Mouse (Mus musculus): ENCODE measurements at regions not wholly inside any gene's neighbourhood (a gene's known extent, or its start where the extent isn't known, plus 50 kb on each side); places are given as distances from the start of the nearest gene placed in this dataset.

DNA sequence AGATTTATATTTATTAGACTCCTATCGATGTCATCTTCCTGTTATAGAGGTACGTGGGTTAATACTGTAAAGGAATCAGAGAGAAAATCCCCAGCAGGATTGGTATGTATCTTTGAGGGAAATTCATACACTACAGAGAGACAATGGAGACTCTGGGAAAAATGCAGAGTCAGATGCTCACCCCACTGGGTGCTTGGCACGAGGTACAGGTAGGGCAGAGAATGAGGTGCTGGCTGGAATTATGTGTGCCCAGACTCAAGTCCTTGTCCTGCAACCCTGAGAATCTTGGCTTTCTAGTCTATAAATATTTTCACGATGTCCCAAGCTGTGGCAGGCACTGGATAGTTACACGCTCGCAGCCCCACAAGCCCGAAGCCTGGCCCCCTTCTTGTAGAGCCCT, 57.8 kb upstream of the Cry1 start:
- H3K9ac ChIP-seq: no peak overlapping the region
- WGBS: 88% methylated on average over 7 of the region's 7 CpGs

DNA sequence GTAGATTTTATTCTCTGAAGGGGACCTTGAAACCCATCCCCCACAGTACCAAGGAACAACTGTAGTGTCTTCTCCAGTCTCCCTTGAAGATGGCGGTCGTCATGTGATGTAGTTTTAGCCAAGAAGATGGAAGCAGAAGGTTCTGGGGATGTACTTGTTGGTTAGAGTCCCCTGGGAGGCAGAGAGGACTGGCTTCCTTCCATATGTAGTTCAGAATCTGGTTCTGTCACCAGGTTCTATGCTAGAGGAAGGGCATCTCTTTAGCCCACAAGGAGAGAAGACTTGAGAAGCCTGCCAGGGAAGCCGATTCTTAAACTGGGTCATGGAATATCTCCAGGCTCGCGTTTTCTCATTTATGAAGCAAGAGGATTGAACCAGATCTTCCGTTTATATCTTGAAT, 58.7 kb upstream of the Cry1 start:
- 94% methylated on average over 6 of the region's 6 CpGs for WGBS
- H3K9me3 ChIP-seq: no peaks in the 10 kb centered on the region
- H3K4me2 ChIP-seq (replicated peaks): no peak overlapping the region
- no peak overlapping the region for H3K4me3 ChIP-seq
- H3K27ac ChIP-seq: no peak overlapping the region
- no peaks in the 10 kb centered on the region for H3K27me3 ChIP-seq
- H3K9ac ChIP-seq: no peak overlapping the region
- no peaks in the 10 kb centered on the region for H3K36me3 ChIP-seq
- ATAC-seq (ENCODE audit: insufficient number of reproducible peaks, insufficient read depth, low FRiP score, low TSS enrichment): no peak
- H3K4me1 ChIP-seq: no peaks in the 10 kb centered on the region

More for the DNA sequence above, 57.8 kb upstream of the Cry1 start:
- no peaks in the 10 kb centered on the region for H3K4me1 ChIP-seq
- H3K9me3 ChIP-seq: no peaks in the 10 kb centered on the region
- H3K27ac ChIP-seq: no peak overlapping the region
- no peak for ATAC-seq (ENCODE audit: insufficient number of reproducible peaks, insufficient read depth, low FRiP score, low TSS enrichment)
- H3K27me3 ChIP-seq: no peaks in the 10 kb centered on the region
- no peak overlapping the region for H3K4me2 ChIP-seq (replicated peaks)
- no peak overlapping the region for H3K4me3 ChIP-seq
- H3K36me3 ChIP-seq: no peaks in the 10 kb centered on the region

DNA sequence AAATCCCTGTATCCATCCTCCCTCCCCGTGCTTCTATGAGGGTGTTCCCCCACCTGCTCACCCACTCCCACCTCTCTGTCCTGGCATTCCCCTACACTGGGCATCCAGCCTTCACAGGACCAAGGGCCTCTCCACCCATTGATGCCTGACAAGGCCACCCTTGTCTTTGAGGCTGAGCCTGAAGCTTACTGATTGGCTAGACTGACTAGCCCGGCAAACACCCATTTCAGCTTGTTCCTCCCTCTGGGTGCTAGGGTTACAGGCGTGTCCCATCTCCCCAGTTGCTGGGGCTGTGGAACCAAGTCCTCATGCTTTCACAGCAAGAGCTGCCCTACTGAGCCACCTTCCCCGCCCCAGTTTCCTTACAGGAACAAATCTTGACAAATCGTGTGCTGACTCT, 80.9 kb upstream of the Cry1 start:
- Histone ChIP-seq H3K9me3 (no peaks in the 10 kb centered on the region), H3K4me2 (replicated peaks) (no peak overlapping the region), H3K27ac (no peak overlapping the region), H3K9ac (no peak overlapping the region), H3K36me3 (no peaks in the 10 kb centered on the region), H3K4me1 (no peaks in the 10 kb centered on the region), H3K27me3 (no peaks in the 10 kb centered on the region), H3K4me3 (no peak overlapping the region)
- WGBS: 47% methylated on average over 5 of the region's 5 CpGs
- ATAC-seq (ENCODE audit: insufficient number of reproducible peaks, insufficient read depth, low FRiP score, low TSS enrichment): no peak

DNA sequence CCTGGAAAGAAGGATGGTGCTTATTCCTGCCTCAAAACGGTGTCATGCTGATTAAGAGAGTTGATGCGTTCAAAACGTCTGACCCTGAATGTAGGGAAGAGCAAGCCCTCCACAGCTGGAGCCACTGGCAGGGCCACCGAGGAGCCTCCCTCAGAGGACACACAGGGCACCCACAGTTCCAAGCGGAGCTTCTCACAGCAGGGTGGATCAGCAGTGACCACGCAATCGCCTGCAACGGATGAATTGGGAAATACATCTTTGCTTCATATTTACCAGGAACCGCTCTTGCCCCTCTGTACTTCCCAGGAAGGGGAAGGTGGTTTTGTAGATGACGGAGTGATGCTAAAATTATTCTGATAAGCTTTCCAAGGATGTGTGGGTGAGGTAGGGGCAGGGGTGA, 81.3 kb upstream of the Cry1 start:
- Histone ChIP-seq H3K4me2 (replicated peaks) (no peak overlapping the region), H3K4me3 (no peak overlapping the region), H3K9ac (no peak overlapping the region), H3K27me3 (no peaks in the 10 kb centered on the region), H3K9me3 (no peaks in the 10 kb centered on the region), H3K36me3 (no peaks in the 10 kb centered on the region), H3K27ac (no peak overlapping the region), H3K4me1 (no peaks in the 10 kb centered on the region)
- WGBS: 40% methylated on average over 10 of the region's 10 CpGs
- ATAC-seq (ENCODE audit: insufficient number of reproducible peaks, insufficient read depth, low FRiP score, low TSS enrichment): no peak

DNA sequence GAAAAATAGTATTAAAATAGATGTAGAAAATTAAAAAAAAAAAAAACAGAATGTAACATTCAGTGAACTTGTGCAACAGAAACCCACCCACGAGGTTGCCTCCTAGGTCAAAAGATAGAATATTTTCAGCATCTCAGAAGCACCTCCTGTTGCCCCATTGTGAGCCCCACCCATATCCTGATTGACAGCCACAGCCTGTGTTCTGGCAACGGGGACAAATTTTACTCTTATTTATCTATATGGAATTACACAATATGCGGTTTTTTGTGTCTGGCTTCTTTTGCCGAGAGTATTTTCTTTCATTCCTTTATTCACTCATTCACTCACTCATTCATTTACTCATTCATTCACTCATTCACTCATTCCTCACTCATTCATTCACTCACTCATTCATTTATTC, 81.9 kb upstream of the Cry1 start:
- Histone ChIP-seq H3K9me3 (no peaks in the 10 kb centered on the region), H3K4me1 (no peaks in the 10 kb centered on the region), H3K27me3 (no peaks in the 10 kb centered on the region), H3K9ac (no peak overlapping the region), H3K27ac (no peak overlapping the region), H3K36me3 (no peaks in the 10 kb centered on the region), H3K4me3 (no peak overlapping the region), H3K4me2 (replicated peaks) (no peak overlapping the region)
- 78% methylated on average over 4 of the region's 4 CpGs for WGBS
- no peak for ATAC-seq (ENCODE audit: insufficient number of reproducible peaks, insufficient read depth, low FRiP score, low TSS enrichment)

DNA sequence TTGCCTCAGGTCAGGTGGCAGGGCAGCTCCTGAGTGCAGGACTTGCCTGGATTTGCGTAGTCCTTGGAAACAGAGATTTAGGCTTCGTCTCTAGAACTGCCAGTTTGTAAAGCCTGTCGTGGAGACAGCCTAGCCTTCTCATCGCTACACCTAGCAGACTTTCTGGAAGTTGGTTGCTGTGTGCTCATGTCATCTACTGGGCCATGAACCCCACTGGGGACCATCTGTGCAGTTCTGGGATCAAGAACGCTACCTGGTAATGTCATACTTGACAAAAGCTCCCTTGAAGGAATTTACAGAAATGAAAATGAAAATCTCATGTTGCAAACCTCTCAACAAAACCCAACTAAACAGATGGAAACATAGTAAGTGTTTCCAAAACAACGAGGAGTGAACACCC, 85.3 kb upstream of the Cry1 start:
- H3K4me2 ChIP-seq (replicated peaks): no peak overlapping the region
- 75% methylated on average over 6 of the region's 6 CpGs for WGBS
- H3K9me3 ChIP-seq: no peaks in the 10 kb centered on the region
- no peak for ATAC-seq (ENCODE audit: insufficient number of reproducible peaks, insufficient read depth, low FRiP score, low TSS enrichment)
- H3K27ac ChIP-seq: no peak overlapping the region
- no peaks in the 10 kb centered on the region for H3K36me3 ChIP-seq
- no peak overlapping the region for H3K4me3 ChIP-seq
- no peaks in the 10 kb centered on the region for H3K27me3 ChIP-seq
- H3K4me1 ChIP-seq: no peaks in the 10 kb centered on the region
- H3K9ac ChIP-seq: no peak overlapping the region

DNA sequence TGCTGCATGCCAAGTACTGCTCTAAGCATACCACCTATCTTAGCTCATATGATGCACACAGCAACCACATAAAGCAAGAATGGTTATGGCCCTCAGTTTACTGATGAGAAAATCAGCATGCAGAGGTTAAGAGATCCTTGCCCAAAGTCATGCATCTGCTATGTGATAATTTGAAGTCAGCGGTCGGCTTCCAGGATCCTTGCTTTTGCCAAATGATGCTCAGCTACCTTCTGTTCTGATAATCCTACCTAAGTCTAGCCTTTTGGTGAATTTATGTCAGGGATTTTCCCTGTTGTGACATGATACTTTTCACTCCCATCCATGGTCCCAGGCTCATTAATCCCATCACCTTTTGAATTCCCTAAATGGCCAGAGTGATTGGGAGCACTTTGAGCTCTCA, 91.9 kb upstream of the Cry1 start:
- Histone ChIP-seq H3K4me2 (replicated peaks) (no peak overlapping the region), H3K9me3 (no peaks in the 10 kb centered on the region), H3K4me1 (no peaks in the 10 kb centered on the region), H3K4me3 (no peak overlapping the region), H3K36me3 (no peaks in the 10 kb centered on the region), H3K9ac (no peak overlapping the region), H3K27ac (no peak overlapping the region), H3K27me3 (no peaks in the 10 kb centered on the region)
- ATAC-seq (ENCODE audit: insufficient number of reproducible peaks, insufficient read depth, low FRiP score, low TSS enrichment): no peak
- 98% methylated on average over 2 of the region's 2 CpGs for WGBS

DNA sequence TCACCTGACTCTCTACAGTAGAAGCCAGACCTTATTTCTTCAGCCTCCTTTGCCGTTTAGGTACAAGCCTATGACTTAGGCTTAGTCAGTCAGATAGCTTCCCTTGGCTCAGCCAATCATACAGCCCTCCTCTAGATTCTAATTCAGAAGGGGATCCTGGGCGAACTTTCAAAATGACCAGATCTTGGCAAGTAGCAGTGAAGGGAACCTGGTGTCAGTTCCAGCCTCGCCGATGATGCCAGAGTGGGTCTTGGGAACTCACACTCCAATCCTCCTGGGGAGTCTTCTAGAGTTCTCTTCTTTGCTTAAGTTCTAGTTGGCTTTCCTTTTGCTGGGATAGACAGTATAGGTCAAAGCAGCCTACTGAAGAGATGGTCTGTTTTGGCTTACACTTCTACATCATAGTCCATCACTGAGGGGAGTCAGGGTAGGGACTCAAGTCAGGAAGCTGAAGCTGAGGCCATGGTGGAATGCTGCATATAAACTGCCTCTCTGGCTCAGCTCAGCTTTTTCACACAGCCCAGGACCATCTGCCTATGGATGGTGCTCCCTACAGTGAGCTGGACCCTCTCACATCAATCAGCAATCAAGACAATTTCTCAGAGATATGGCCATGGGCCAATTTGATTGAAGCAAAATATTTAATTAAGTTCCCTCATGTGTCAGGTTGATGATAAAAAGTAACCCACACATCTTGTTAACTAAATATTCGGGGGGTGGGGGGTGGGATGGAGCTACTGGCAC, 94.7 kb upstream of the Btbd11 start:
- 91% methylated on average over 5 of the region's 5 CpGs for WGBS
- H3K4me2 ChIP-seq (replicated peaks): no peak overlapping the region

DNA sequence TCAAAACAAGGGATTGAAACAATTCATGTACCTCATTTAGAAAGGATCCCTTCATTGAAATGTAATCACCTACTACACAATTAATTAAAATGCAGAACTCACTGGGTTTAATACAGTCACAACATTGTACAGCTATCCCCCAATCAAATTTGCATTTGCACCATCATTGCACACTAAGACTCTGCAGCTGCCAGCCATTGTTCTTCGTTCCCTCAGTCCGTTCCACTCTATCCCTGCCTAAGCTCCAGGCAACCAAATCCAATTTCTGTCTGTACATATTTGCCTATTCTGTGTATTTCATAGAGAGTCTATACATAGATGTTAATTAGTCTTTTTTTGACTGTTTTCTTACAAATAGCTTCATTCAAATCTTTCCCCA, 94.1 kb upstream of the Btbd11 start:
- no peak overlapping the region for H3K4me2 ChIP-seq (replicated peaks)
- no peak for ATAC-seq (ENCODE audit: insufficient number of reproducible peaks, insufficient read depth, low FRiP score, low TSS enrichment)
- no peaks in the 10 kb centered on the region for H3K9me3 ChIP-seq
- H3K36me3 ChIP-seq: no peaks in the 10 kb centered on the region
- WGBS: 85% methylated on average over 2 of the region's 2 CpGs
- no peak overlapping the region for H3K27ac ChIP-seq
- H3K4me1 ChIP-seq: no peaks in the 10 kb centered on the region
- H3K27me3 ChIP-seq: no peaks in the 10 kb centered on the region
- no peak overlapping the region for H3K9ac ChIP-seq
- no peak overlapping the region for H3K4me3 ChIP-seq

More for the DNA sequence above, 94.7 kb upstream of the Btbd11 start:
- no peak overlapping the region for H3K4me3 ChIP-seq
- no peaks in the 10 kb centered on the region for H3K36me3 ChIP-seq
- H3K4me1 ChIP-seq: no peaks in the 10 kb centered on the region
- ATAC-seq (ENCODE audit: insufficient number of reproducible peaks, insufficient read depth, low FRiP score, low TSS enrichment): no peak
- H3K9ac ChIP-seq: no peak overlapping the region
- H3K27ac ChIP-seq: no peak overlapping the region
- H3K9me3 ChIP-seq: no peaks in the 10 kb centered on the region
- no peaks in the 10 kb centered on the region for H3K27me3 ChIP-seq

DNA sequence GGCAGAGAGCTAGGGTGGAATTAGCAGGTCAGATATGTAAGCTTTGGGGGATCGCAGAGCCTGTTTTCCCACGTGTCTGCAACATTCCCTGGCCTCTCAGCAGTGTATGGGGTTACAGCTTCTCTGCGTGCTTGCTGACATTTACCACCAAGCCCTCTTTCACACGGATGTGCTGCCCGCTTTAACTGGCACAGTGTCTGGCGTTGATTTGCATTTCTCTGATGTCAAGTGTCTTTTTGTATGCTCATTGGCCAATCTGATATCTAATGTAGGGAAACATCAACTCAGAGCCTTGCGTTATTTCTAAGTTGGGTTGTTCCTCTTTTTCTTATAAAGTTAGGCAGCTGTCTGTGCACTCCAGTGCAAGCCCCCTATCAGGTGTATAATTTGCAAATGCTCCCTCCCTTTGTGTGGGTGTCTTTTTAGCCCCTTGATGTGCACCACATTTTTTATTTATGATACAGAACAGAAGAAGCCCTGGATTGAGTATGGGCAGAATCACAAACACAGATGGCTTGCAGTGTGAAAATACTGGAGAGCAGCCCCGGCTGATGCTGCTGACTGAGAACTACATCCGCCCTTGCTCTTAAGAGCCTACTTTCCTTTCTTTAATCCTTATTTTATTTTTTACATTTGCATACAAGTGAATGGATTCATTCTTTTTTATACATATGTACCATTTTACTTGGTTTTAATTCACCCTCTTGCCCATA, 93.4 kb upstream of the Btbd11 start:
- no peak overlapping the region for H3K9ac ChIP-seq
- H3K4me1 ChIP-seq: no peaks in the 10 kb centered on the region
- no peak overlapping the region for H3K4me2 ChIP-seq (replicated peaks)
- H3K27me3 ChIP-seq: no peaks in the 10 kb centered on the region
- no peaks in the 10 kb centered on the region for H3K36me3 ChIP-seq
- H3K27ac ChIP-seq: no peak overlapping the region
- H3K9me3 ChIP-seq: no peaks in the 10 kb centered on the region
- H3K4me3 ChIP-seq: no peak overlapping the region
- no peak for ATAC-seq (ENCODE audit: insufficient number of reproducible peaks, insufficient read depth, low FRiP score, low TSS enrichment)
- 73% methylated on average over 9 of the region's 9 CpGs for whole genome bisulfite sequencing

DNA sequence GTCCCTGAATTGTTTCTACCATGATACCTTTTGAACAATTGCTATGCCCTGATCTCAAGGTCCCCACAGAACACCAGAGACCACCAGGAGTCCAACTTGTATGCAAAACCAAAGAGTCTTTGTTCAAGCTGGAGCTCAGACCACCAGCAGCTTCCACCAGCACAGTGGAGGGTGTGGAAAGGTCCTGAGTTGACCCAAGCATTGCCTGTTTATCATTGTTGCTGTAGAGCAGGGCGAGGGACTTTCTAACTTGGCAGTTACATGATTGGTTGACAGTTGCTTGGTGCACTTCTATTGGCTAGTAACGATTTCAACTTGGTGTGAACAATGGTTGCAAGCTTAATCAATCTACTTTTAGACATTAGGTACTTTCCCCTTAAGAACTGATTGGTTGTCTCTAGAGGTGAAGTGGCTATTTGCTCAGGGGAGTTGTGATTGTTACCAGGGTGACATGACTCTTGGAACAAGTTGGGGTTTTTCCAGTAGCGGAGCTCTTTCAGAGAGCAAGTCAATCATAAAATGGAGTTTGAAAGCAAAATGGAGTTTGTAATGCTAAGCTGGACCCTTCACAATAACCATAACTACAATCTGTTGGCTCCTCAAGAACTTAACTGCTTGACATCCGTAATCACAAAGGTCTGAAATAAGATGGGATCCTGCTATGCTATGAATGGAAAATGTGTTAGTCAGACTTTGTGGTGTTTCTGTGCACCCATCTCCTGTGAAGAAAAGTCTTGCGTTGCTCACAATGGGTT, 91.3 kb upstream of the Btbd11 start:
- 90% methylated on average over 5 of the region's 5 CpGs for WGBS
- Histone ChIP-seq H3K4me1 (no peaks in the 10 kb centered on the region), H3K27me3 (no peaks in the 10 kb centered on the region), H3K4me3 (no peak overlapping the region), H3K27ac (no peak overlapping the region), H3K9ac (no peak overlapping the region), H3K9me3 (no peaks in the 10 kb centered on the region), H3K36me3 (no peaks in the 10 kb centered on the region), H3K4me2 (replicated peaks) (no peak overlapping the region)
- ATAC-seq (ENCODE audit: insufficient number of reproducible peaks, insufficient read depth, low FRiP score, low TSS enrichment): no peak

DNA sequence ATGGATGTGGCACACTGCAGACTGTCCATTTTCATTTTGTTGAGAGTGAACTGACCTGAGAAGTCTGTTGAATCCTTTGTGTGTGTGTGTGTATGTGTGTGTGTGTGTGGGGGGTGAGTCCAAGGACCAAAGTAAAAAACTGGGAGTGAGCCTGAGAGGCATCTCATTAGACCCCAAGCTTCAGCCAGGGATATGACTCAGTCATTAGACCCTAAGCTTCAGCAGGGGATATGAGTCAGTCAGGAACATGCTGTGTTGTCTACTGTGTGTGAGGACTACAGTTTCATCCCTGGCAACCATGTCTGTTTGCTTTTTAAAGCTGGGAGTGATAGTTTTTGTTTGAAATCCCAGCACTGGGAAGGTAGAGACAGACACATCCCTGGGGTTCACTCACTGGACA, 74.8 kb upstream of the Btbd11 start:
- Histone ChIP-seq H3K4me3 (no peak overlapping the region), H3K27me3 (no peaks in the 10 kb centered on the region), H3K9ac (no peak overlapping the region), H3K4me2 (replicated peaks) (no peak overlapping the region), H3K27ac (no peak overlapping the region), H3K4me1 (no peaks in the 10 kb centered on the region), H3K9me3 (no peaks in the 10 kb centered on the region), H3K36me3 (no peaks in the 10 kb centered on the region)
- no peak for ATAC-seq (ENCODE audit: insufficient number of reproducible peaks, insufficient read depth, low FRiP score, low TSS enrichment)

Data from embryonic facial prominence, embryonic 12.5 days (tissue).